Mouse (Mus musculus) heart, embryonic 12.5 days (tissue): ENCODE data around the gene Fstl1. TPM values are rescaled to one million over a fixed set of nuclear protein-coding genes. Genes with fewer than 3 reads are reported as not detected.

Source experiments
- ATAC-seq: fragments of 200-750 bp; cut with Nextera tagmentation; 2 replicates; pipeline ENCODE4 v1.8.0; 2017; ENCODE audit warnings: moderate TSS enrichment, moderate library complexity; ENCODE audit not compliant: insufficient number of reproducible peaks, low FRiP score
- H3K27ac ChIP-seq: fragments of 300-500 bp; sonication (generic); 2 replicates; pipeline ENCODE4 v1.5.1; 2016; ENCODE audit warnings: mild to moderate bottlenecking, moderate library complexity; ENCODE audit not compliant: poor library complexity, severe bottlenecking
- H3K27me3 ChIP-seq: fragments of 300-500 bp; sonication (generic); replicated peaks from 2 replicates; pipeline ENCODE4 v1.6.1; 2016; ENCODE audit warnings: mild to moderate bottlenecking, moderate library complexity
- H3K36me3 ChIP-seq: fragments of 300-500 bp; sonication (generic); 2 replicates; pipeline ENCODE4 v1.6.1; 2016; ENCODE audit warnings: mild to moderate bottlenecking, moderate library complexity
- H3K4me1 ChIP-seq: fragments of 300-500 bp; sonication (generic); replicated peaks from 2 replicates; pipeline ENCODE4 v1.6.1; 2016; ENCODE audit warnings: mild to moderate bottlenecking
- H3K4me2 ChIP-seq: fragments of 300-500 bp; sonication (generic); 2 replicates; pipeline ENCODE4 v1.6.1; 2016; ENCODE audit warnings: mild to moderate bottlenecking, moderate library complexity
- H3K4me3 ChIP-seq: fragments of 300-500 bp; sonication (generic); 2 replicates; pipeline ENCODE4 v1.5.1; 2016; ENCODE audit warnings: mild to moderate bottlenecking
- H3K9ac ChIP-seq: fragments of 300-500 bp; sonication (generic); 2 replicates; pipeline ENCODE4 v1.6.1; 2016; ENCODE audit warnings: mild to moderate bottlenecking, moderate library complexity
- H3K9me3 ChIP-seq: fragments of 300-500 bp; sonication (generic); replicated peaks from 2 replicates; pipeline ENCODE4 v1.6.1; 2016; ENCODE audit warnings: mild to moderate bottlenecking, moderate library complexity
- WGBS: fragments of 180-500 bp; shearing (Covaris S2); methylation state at CpG from one replicate; pipeline ENCODE4 v1.1.7; 2016; 5-methylcytosine and 5-hydroxymethylcytosine counted together
- polyA plus RNA-seq: library from polyadenylated mRNA; unstranded; fragments of >200 nt; fragmentation: Nextera tagmentation; extraction: Ambion mirVana; gene quantifications from 2 replicates; pipeline ENCODE4 v1.2.1, GENCODE M21; 2016

Fstl1 gene
- polyA plus RNA-seq, 1 experiment from 2014 or later: 558 TPM

GRCm38 (mm10) chr16:37854593-37854992 is 77.9 kb downstream of the Fstl1 start:
- no peak overlapping the region for H3K27ac ChIP-seq
- no peaks in the 10 kb centered on the region for H3K36me3 ChIP-seq
- 27% methylated on average over 5 of the region's 5 CpGs for WGBS
- H3K27me3 ChIP-seq: no peaks in the 10 kb centered on the region
- H3K9me3 ChIP-seq: no peaks in the 10 kb centered on the region
- ATAC-seq: no peak; the same call in 1 of the 2 replicates
- H3K4me2 ChIP-seq: no peak overlapping the region
- peaks cover 50% of the 10 kb centered on the region for H3K4me1 ChIP-seq
- H3K9ac ChIP-seq: no peak overlapping the region
- H3K4me3 ChIP-seq: no peak overlapping the region

GRCm38 (mm10) chr16:37855583-37855982 is 78.9 kb downstream of the Fstl1 start:
- H3K9me3 ChIP-seq: no peaks in the 10 kb centered on the region

GRCm38 (mm10) chr16:37856327-37856726 is 79.7 kb downstream of the Fstl1 start:
- Histone ChIP-seq H3K4me3 (no peak overlapping the region), H3K9me3 (no peaks in the 10 kb centered on the region), H3K4me2 (no peak overlapping the region), H3K27ac (no peak overlapping the region), H3K36me3 (no peaks in the 10 kb centered on the region), H3K27me3 (no peaks in the 10 kb centered on the region), H3K4me1 (peaks cover 53% of the 10 kb centered on the region), H3K9ac (no peak overlapping the region)
- WGBS: 62% methylated on average over 3 of the region's 3 CpGs
- 0 out of 2 replicates have a peak, but pooled peaks have one; percentile 37 for ATAC-seq

More at GRCm38 (mm10) chr16:37855583-37855982, 78.9 kb downstream of the Fstl1 start:
- 42% methylated on average over 8 of the region's 8 CpGs for WGBS
- Histone ChIP-seq H3K27ac (no peak overlapping the region), H3K36me3 (no peaks in the 10 kb centered on the region), H3K9ac (no peak overlapping the region), H3K4me1 (peaks cover 50% of the 10 kb centered on the region), H3K4me2 (no peak overlapping the region), H3K4me3 (no peak overlapping the region), H3K27me3 (no peaks in the 10 kb centered on the region)
- no peak for ATAC-seq

- H3K36me3 ChIP-seq: no peaks in the 10 kb centered on the region
- no peak overlapping the region for H3K4me2 ChIP-seq
- no peak overlapping the region for H3K4me3 ChIP-seq
- no peak overlapping the region for H3K9ac ChIP-seq
- H3K9me3 ChIP-seq: 0 out of 2 replicates have a peak, but pooled peaks cover 3% of the 10 kb centered on the region
- ATAC-seq: no peak
- WGBS: 83% methylated on average over 8 of the region's 8 CpGs
- no peak overlapping the region for H3K27ac ChIP-seq
- H3K4me1 ChIP-seq: peaks cover 43% of the 10 kb centered on the region
- H3K27me3 ChIP-seq: no peaks in the 10 kb centered on the region
These were observed 80.8 kb downstream of the Fstl1 start for GRCm38 (mm10) chr16:37857495-37857894.

GRCm38 (mm10) chr16:37860213-37860612 is 83.5 kb downstream of the Fstl1 start:
- Histone ChIP-seq H3K27me3 (no peaks in the 10 kb centered on the region), H3K27ac (no peak overlapping the region), H3K9ac (no peak overlapping the region), H3K9me3 (0 out of 2 replicates have a peak, but pooled peaks cover 5% of the 10 kb centered on the region), H3K4me1 (peaks cover 20% of the 10 kb centered on the region), H3K4me2 (no peak overlapping the region), H3K36me3 (no peaks in the 10 kb centered on the region), H3K4me3 (no peak overlapping the region)
- WGBS: 70% methylated on average over 7 of the region's 7 CpGs
- no peak for ATAC-seq

- Histone ChIP-seq H3K9ac (no peak within 1 kb of the TSS), H3K36me3 (no peaks in the 10 kb centered on the region), H3K9me3 (0 out of 2 replicates have a peak, but pooled peaks cover 5% of the 10 kb centered on the region), H3K4me3 (no peak within 1 kb of the TSS), H3K27me3 (no peaks in the 10 kb centered on the region), H3K4me2 (no peak within 1 kb of the TSS), H3K4me1 (peaks cover 13% of the 10 kb centered on the region), H3K27ac (no peak within 1 kb of the TSS)
- ATAC-seq: no peak
- WGBS: 32% methylated on average over 7 of the region's 7 CpGs
These were observed 84.4 kb downstream of the Fstl1 start, which contains the start of gene Gm36028 for GRCm38 (mm10) chr16:37861029-37861428. Gene Gm36028, minus strand, starts transcription at chr16:37861146.

- H3K27me3 ChIP-seq: no peaks in the 10 kb centered on the region
- 75% methylated on average over 3 of the region's 3 CpGs for WGBS
- no peak for ATAC-seq
- H3K4me2 ChIP-seq: no peak overlapping the region
- H3K9ac ChIP-seq: no peak overlapping the region
- H3K4me3 ChIP-seq: no peak overlapping the region
- peaks cover 12% of the 10 kb centered on the region for H3K4me1 ChIP-seq
- H3K36me3 ChIP-seq: no peaks in the 10 kb centered on the region
- H3K27ac ChIP-seq: no peak overlapping the region
- 0 out of 2 replicates have a peak, but pooled peaks cover 5% of the 10 kb centered on the region for H3K9me3 ChIP-seq
These were observed 87.2 kb downstream of the Fstl1 start for GRCm38 (mm10) chr16:37863876-37864275.

GRCm38 (mm10) chr16:37865841-37866240 is 89.2 kb downstream of the Fstl1 start:
- Histone ChIP-seq H3K9me3 (0 out of 2 replicates have a peak, but pooled peaks cover 5% of the 10 kb centered on the region), H3K4me1 (peaks cover 14% of the 10 kb centered on the region), H3K27me3 (no peaks in the 10 kb centered on the region), H3K36me3 (no peaks in the 10 kb centered on the region), H3K4me2 (no peak overlapping the region), H3K27ac (no peak overlapping the region), H3K9ac (no peak overlapping the region), H3K4me3 (no peak overlapping the region)
- no peak for ATAC-seq
- 87% methylated on average over 9 of the region's 9 CpGs for WGBS

- peak within 1 kb of the TSS; percentile 70 for H3K4me2 ChIP-seq
- no peaks in the 10 kb centered on the region for H3K27me3 ChIP-seq
- H3K9me3 ChIP-seq: no peaks in the 10 kb centered on the region
- H3K27ac ChIP-seq: peak within 1 kb of the TSS; percentile 99
- peaks cover 19% of the 10 kb centered on the region for H3K4me1 ChIP-seq
- ATAC-seq: peak; percentile 94
- WGBS: 1% methylated on average over 86 of the region's 86 CpGs
- no peaks in the 10 kb centered on the region for H3K36me3 ChIP-seq
- peak within 1 kb of the TSS; percentile 77 for H3K4me3 ChIP-seq
- H3K9ac ChIP-seq: peak within 1 kb of the TSS; percentile 94
These were observed 91.3 kb downstream of the Fstl1 start, which contains the start of gene Lrrc58 for GRCm38 (mm10) chr16:37867791-37868505. Gene Lrrc58, plus strand, starts transcription at chr16:37868389.

GRCm38 (mm10) chr16:37868506-37869469 is 92.1 kb downstream of the Fstl1 start:
- peak overlapping the region; percentile 70 for H3K4me2 ChIP-seq
- H3K27ac ChIP-seq: peak overlapping the region; percentile 99
- peak overlapping the region; percentile 94 for H3K9ac ChIP-seq
- WGBS: under 1% methylated on average over 81 of the region's 87 CpGs
- peak overlapping the region; percentile 77 for H3K4me3 ChIP-seq
- H3K36me3 ChIP-seq: no peaks in the 10 kb centered on the region
- peaks cover 19% of the 10 kb centered on the region for H3K4me1 ChIP-seq
- peak; percentile 64 for ATAC-seq
- H3K9me3 ChIP-seq: no peaks in the 10 kb centered on the region
- H3K27me3 ChIP-seq: no peaks in the 10 kb centered on the region
